Mouse (Mus musculus): ENCODE measurements around the gene Inha.
A peak's percentile ranks its signal among the peaks of the same experiment; 100 is the strongest.

The Inha gene

DNA sequence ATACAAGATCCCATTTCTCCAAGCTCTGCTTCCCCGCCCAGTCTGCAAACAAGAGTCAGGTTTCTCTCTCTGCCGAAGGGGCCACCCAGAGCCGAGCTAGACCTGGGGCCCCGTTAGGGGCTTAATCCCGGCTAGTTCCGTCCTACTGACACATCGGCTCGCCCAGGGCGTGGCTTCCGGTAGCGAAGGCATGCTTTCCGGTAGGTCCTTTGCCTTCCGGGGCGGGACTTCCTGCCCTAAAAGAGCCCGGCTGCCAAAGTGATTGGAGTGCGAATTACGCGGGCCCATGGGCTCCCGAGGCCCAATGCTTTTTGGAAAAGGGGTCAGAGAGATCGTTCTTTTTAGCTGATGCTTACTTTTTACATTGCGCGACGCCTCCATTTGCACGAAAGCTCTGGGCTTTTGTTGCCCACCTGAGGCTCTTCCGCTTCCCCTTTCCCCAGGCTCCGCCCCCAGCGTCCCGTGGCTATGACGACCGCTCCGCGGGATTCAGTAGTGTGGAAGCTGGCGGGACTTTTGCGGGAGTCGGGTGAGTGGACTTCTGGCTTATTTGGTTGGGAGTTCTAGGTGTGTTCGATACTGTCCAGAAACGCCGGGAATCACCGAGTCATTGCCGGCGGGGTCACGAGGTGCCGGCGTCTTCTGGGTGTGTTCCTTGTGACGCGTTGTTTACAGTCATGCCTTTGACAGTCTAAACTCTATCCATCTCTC, 14.6 kb downstream of the Inha start, which contains the start of gene Stk11ip:
TSS of gene Stk11ip (plus strand) at position 209 of the 711 bp plus-strand sequence.
- peak; percentile 96 for DNase-seq

DNA sequence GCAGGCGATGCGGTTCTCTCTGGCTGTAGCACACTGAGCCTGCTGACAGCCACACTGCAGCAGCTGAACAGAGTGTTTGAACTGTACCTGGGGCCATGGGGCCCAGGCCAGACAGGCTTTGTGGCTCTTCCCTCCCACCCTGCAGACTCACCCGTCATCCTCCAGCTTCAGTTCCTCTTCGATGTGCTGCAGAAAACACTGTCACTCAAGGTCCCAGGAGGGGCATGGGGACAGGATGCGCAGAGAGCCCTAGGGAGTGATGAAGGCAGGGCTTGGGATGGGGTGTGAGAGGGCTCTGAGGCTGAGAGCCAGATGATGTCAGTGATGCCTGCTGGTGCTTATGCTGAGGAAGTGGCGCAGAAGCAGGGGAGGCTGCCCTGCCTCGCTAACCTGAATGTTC, 17.8 kb downstream of the Inha start:
- DNase-seq: no peak

DNA sequence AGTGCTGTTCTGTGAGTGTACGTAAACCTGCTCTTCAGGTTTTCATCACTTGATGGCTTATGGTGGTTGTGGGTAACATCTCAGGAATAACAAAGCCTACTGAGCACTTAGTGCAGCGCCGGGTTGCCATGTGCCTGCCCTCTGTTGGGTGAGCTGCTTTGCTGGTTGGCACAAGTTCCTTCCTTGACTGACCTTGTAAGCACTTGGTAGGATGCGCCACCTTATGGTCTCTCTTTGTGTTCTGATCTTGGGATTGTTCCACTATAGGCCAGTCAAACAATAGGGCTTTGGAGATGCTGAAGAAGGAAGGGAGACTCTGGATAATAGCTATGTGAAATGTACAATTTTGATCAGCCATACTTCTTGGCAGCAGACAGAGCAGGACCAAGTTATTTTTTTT, 23.7 kb downstream of the Inha start:
- no peak for DNase-seq

DNA sequence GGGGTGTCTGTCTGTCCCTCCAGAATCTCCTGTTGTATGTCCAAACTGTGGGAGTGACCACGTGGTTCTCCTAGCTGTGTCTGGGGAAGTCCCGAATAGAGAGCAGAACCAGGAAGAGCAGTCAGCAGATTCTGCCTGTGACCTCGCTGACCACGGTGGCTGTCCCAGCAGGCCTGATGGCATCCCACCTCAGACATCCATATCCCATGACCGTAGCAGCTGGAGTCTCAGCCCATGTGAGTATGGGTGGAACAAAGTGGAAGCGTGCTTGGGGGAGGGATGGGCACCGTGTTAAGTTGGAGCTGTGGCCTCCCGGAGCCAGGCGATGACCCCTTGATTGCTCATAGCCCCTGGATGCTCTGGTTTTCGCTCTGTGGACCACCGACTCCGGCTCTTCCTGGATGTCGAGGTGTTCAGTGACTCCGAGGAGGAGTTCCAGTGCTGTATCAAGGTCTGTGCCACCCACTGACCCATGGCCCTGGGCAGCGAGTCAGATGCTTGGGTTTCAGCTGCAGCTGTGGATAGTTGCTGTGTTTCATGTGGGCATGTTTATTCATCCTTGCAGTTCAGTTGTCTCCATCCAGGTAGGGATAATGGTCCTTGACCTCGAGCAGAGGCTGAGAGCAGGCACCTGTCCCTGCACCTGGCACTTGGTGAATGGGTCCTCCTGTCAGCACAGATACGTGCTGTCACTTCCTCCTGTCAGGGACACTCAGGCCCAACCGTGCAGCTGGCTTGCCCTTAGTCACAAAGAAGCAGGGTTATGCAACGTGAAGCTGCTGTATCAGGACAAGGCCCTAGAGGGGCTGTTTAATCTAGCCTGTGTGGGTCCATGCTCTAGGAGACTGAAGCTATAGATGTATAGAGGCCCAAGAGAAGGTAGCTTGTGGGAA, 25.6 kb downstream of the Inha start:
- no peak for DNase-seq

DNA sequence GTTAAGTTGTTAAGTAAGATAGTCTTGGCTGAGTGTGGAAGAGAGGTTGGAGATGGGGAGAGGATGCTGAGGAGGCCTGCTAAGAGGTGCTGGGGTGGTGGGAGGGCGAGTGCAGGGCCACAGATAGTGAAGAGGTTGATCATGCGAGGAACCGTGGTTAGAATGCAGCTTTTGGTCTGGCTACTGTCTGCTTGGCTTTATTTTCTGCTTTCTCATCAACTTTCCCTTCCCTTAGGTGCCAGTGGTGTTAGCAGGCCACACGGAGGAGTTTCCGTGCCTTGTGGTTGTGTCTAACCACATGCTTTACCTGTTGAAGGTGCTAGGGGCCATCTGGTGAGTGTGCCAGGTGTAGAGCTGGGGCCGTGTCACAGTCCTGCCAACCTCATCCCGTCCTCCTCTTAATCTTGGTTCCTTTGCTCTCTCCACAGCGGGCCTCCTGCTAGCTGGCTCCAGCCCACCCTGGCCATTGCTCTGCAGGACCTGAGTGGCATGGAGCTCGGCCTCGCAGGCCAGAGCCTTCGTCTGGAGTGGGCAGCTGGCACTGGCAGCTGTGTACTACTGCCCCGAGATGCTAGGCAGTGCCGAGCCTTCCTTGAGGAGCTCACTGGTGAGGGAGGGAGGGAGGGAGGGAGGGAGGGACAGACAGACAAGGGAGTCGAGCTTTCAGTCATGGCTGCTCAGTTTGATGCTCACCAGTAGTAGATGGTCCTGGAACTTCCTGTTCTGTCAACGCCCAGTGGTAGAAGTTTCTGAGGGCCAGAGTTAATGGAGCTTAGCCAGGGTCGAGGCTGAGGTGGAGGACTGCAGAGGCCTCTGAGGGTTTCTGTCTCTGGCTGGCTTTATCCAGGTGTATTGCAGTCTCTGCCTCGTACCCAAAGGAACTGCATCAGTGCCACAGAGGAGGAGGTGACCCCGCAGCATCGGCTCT, 26.7 kb downstream of the Inha start:
- DNase-seq: no peak

DNA sequence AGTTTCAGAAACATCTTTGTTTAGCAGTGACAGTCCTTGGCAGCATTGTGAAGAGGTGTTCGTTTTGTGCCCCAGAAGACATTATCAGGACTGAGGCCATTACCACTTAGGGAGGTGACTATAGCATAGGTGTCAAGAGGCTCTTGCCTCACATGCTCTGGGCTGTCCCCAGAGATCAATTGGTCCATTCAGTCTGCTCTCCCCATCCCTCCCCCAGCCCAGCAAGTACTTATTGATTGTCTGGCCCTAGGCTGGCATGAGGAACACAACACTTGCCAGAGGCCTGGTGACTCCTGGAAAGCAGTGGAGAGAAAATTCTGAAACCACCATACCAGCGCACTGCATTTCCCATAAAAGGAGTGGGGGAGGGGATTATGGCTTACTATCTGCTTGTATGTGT, 30.7 kb downstream of the Inha start:
- DNase-seq: no peak

DNA sequence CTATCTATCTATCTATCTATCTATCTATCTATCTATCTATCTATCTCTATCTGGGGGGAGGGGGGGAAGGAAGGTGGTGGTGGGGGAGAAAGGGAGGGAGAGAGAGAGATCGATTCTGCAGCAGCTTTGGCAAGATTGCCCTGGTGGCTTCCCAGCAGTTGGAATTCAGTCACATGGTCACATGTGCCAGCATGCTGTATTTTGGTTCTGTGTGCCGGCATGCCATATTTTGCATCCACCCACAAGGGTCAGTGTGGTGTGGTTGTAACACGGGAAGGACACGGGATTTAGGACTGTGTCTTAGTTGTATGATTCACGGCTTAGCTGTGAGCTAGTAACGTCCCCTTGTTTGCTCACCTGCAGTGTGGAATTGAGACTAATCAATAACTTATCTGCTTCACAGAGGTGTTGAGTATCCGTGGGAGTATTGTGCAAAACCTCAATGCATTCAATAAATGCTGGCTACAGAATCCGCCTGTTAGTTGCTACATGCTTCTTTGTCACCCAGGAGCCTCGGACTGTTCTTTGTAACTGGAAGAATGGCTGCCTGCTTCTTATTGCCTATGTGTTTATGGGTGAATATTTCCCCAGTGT, 31.8 kb downstream of the Inha start:
- no peak for DNase-seq

DNA sequence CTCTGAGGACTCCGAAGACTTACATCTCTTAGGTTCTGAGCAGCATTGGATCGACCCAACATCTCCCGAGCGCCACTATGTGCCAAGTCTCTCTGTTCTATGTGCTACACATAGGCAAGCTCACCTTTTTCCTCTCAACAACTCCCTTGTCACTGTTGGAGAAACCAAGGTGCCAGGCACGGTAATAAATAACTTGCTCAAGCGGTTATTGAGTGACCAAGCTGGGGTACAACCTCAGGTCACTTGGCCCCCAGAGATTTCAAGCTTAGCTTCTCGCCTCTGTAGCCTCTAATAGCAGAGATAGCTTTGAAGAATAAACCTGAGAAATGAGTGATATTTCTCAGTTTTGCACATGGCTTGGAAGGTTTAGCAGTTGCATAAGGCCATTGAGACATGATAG, 34.6 kb downstream of the Inha start:
- DNase-seq: no peak

DNA sequence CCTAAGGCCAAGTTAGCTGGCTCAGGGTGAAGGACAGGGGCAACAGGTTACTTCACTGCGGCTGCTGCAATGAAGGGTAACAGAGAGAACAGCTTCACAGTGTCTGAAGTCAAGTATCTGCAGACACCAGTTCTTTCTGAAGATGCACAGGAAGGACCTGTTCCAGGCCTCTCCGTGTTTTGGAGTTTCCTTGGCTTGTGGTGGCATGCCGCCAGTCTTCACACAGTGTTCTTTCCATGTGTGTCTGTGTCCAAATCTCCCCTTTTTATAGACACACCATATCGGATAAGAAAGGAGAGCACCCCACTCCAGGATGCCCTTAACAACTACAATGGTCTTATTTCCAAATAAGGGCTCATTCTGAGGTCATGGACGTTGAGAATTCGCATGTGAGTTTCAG, 37.5 kb downstream of the Inha start:
- DNase-seq: no peak

DNA sequence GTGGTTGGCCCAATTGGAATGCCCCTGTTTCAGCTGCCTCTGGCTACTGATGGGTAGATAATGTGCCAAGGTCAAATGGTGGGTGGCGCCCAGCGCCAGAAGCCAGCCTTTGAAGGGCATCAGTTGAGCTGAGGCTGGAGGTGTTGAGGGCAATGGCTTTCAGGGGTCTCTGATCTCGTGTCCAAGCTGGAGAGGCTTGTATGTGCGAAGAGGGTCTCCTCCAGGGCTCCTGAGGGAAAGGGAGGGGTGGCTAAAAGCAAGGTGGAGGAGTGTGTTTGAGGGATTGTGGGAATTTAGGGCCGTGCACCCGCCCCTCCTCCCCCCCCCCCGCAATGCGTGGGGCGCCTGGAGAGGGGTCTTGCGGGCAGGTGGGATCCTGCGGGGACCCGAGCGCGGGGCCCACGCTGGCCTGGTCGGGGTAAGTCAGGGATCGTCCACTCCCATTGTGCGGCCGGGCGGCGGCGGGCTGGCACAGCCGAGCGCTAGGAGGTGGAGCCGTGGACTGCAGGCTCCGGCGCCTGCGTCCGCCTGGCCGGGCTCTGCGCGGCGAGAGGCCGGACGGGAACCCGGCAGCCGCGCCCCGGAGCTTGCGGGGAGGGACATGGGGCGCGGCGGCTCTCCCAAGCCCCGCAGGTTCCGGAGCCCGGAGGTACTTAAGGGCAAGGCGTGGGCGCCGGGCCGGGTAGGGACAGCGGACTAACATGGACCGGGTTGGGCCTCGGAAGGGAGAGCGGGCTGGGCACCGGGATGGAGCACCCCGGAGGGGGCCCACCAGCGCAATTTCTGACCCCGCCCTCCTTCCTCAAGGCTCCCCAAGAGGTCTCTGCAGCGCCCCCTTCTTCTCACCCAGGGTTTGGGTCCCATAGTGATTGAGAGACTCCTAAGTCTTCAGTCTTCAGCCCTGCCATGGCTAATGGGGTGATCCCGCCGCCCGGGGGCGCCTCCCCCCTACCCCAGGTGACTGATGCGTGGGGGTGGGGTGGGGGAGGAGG, 39.4 kb downstream of the Inha start, which contains the start of gene Slc4a3:
TSS of gene Slc4a3 (plus strand) at position 302 of the 992 bp plus-strand sequence.
- DNase-seq: peak; percentile 78

DNA sequence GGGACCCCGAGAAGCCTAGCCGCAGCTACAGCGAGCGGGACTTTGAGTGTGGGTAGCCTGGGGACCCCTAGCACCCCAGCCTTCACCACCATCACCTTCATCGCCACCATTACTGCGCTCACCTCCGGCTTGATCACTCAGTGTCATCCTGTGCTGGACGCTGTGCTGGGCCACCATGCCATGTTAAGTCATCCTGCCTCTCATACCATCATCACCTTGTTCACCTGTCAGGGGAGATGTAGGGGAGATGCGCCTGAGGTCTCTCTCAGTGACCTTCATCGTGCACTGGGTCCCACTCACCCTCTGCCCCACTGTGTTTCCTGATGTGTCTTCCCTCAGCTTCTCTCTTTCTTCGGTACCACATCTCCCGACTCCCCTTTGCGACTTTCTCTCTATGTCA, 40.5 kb downstream of the Inha start:
- DNase-seq: no peak

DNA sequence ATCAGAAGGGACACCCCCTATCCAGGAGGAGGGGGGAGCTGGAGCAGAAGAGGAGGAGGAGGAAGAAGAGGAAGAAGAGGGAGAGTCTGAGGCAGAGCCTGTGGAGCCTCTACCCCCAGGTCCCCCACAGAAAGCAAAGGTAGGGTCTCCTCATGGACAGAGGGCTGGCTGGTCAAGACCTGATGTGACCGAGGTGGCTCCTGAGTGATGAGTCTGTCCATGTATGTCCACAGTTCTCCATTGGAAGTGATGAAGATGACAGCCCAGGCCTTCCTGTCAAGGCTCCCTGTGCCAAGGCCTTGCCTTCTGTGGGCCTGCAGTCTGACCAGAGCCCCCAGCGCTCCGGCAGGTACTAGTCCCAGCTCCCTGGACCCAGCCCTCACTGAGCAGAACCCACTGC, 41.2 kb downstream of the Inha start:
- DNase-seq: no peak

DNA sequence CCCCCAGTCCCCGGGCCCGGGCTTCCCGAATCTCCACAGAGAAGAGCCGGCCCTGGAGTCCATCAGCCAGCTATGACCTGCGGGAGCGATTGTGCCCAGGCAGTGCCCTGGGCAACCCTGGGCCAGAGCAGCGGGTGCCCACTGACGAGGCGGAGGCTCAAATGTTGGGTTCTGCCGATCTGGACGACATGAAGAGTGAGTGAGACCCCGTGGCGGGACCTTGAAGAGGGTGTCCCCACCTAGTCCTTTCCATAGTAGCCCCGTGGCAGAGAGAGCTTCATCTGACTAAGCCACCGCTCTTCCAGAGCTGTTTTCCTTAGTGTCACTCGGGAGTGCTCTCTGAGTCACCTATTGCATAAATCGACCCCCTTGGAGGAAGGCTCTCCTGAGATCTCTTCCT, 42.0 kb downstream of the Inha start:
- no peak for DNase-seq

DNA sequence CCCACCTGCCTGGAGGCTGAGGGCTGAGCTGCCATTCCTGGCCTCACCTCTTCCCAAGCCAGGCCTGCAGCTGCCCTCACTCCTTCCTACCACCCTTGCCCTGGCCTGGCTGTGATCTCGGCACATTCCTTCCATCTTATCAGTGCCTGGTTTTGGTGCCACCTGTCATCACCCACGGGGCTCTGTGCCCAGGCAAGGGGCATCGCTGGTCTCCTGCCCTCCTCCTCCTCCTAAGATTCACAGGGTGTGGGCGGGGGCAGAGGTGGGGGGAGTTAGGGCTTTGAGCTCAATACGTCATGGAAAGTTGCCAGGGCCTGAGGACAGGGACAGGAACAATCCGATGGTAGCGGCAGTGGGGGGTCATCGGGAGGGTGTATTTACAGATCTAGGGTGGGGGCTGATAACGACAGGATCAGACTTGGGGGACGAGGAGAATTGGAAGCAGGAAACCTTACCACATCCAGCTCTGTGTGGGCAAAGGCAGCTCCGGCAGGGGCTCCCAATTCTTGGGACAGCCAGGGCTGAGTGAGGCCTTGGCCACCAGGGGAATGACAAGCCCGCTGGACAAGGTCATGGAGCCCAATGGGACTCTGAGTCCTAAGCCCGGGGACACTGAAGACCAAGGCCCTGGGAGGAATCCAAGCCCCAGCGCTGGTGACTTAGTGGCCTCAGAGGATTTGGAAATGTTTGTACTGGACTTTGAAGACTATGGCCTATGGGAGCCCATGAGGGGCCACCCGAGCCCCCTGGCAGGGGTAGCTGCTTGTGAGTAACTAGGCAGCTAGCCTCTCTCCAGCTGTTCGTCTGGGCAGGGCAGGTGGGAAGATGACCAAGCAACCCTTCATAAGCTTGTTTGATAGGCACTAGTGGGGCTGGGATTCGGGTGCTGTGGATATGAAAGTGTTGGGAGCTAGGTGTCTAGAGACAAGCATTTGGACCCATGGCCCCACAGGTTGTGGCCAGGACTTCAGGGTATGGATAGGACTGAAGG, 42.7 kb downstream of the Inha start:
- no peak for DNase-seq

DNA sequence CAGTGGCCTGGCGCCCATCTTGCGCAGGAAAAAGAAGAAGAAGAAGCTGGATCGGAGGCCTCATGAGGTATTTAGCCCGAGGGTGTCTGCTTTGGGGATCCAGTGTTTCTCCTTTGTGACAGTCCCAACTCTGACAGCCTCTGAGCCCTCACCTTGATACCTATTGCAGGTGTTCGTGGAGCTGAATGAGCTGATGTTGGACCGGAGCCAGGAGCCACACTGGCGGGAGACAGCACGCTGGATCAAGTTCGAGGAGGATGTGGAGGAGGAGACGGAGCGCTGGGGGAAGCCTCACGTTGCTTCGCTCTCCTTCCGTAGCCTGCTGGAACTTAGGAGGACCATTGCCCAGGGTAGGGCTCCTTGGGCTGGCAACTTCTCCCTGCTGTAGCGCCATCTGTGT, 43.7 kb downstream of the Inha start:
- DNase-seq: no peak

DNA sequence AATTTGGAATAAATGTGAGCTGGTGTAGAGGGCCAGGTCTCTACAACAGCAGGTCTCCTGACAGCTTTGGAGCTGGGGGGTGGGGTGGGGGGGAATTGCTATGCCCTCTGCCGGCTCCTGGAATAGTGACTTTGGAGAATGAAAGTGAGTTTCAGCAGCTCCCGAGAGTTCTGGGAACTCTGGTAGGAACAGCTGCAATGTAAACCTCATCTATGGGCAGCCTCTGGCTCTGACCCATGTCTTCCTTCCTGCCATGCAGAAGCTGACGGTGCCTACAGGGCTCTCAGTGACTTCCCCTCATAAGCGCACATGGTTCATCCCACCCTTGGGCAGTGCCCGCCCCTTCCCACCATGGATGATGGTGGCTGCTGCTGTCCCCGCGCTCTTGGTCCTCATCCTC, 48.8 kb downstream of the Inha start:
- no peak for DNase-seq

DNA sequence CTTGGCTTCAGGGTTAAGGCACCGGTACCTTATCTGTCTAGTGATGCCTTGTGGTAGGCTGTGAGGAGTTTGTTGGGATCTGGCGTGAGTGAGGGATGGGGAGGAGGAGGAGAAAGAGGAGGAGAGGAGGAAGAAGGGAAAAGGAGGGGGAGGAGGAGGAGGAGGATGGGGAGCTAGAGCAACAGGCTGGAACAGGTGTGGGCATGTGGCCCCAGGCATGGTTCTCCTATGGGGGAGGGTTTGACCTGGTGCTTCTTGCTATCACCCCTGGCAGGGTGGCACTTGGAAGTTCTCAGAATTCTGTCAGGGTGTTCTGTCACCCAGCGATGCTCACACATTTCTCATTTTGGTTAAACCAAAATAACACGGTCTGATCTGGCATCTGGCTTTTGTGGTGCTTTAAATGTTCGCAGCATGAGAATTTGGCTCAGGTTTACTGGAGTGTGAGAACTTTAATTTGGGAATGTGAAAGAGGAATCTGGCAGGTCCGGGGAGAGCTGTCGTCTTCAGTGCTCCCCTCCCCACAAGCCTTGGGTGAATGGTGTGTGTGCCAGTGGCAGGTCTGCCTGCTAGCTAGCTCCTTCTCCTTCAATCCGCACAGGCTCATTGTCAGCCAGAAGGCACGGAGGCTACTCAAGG, 49.4 kb downstream of the Inha start:
- no peak for DNase-seq

DNA sequence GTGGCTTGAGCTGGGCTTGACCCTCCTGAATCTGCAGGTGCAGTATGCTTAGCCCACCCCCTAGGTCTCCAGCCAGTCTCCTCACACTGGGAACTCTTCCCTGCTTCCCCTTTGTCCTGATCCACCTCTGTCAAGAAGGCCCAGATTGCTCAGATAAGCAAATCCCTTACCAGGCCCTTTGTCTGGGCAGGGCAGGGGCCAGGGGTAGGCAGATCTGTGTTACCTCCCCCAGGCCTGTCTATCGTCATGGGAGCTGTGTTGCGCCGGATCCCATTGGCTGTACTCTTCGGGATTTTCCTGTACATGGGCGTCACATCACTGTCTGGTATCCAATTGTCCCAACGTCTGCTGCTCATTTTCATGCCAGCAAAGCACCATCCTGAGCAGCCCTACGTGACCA, 50.2 kb downstream of the Inha start:
- DNase-seq: no peak

DNA sequence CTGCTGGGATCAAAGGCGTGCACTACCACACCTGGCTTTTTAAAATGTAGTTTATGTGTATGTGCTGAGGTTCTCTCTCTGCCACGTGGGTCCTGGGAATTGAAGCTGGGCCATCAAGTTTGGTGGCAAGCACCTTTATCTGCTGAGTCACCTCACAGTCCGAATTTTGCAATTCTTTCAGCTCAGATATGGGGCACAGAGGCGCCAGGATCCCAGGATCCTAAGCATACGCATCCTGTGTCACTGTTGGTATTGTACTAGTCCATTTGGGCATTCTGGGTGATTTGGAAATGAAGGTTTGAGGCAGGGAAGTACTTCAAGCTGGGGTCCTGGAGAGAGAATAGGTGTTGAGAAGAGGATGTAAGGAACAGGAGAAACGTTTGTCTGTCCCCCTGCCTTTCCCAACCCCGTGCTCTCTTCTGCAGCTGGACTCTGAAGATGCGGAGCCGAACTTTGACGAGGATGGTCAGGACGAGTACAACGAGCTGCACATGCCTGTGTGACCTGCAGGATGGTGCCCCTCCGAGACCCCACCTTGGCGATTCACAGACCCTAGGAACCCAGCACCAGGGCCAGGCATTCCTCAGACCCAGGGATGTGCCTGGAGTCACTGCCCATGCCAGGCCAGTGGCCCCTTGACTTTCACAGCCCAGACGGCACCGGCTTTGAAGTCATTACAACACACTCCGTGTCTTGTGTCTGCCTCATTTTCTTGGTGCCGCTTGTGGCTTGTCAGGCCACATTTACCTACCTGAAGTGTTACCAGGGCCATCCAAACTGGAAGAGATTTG, 51.7 kb downstream of the Inha start:
- no peak for DNase-seq

Measured in kidney, postnatal 10 days (tissue).